Mouse (Mus musculus) cerebellum, adult 18-20 months (tissue): ENCODE measurements around the gene Abcc4.
"Not testable (repeated sequence)": the region's sequence is repeated elsewhere in the genome, so short reads cannot be mapped to it uniquely, and the experiment has no call there.

Experiments
- DNase-seq, 2 experiments: peaks; one replicate each; pipeline ENCODE4 v3.0.0; 2021

Gene Abcc4

GRCm38 (mm10) chr14:118569586-118569985 is 136.4 kb downstream of the Abcc4 start:
- no peak for DNase-seq

GRCm38 (mm10) chr14:118568116-118568673 is 137.8 kb downstream of the Abcc4 start:
- no peak for DNase-seq

- no peak for DNase-seq
Measured at GRCm38 (mm10) chr14:118566809-118567208, 139.2 kb downstream of the Abcc4 start.

GRCm38 (mm10) chr14:118566214-118566688 is 139.8 kb downstream of the Abcc4 start:
- no peak for DNase-seq

- DNase-seq: no peak
Measured at GRCm38 (mm10) chr14:118565696-118566095, 140.3 kb downstream of the Abcc4 start.

- DNase-seq: no peak
Measured at GRCm38 (mm10) chr14:118563570-118563969, 142.4 kb downstream of the Abcc4 start.

GRCm38 (mm10) chr14:118552901-118553475 is 153.0 kb downstream of the Abcc4 start:
- DNase-seq: peak; percentile 32 to 41

- DNase-seq: no peak
Measured at GRCm38 (mm10) chr14:118552390-118552789, 153.6 kb downstream of the Abcc4 start.

- peak in 1 of 2 experiments; percentile 3 for DNase-seq
Measured at GRCm38 (mm10) chr14:118551725-118552285, 154.2 kb downstream of the Abcc4 start.

GRCm38 (mm10) chr14:118551061-118551724 is 154.8 kb downstream of the Abcc4 start:
- no peak for DNase-seq

GRCm38 (mm10) chr14:118544493-118544892 is 161.5 kb downstream of the Abcc4 start:
- DNase-seq: no peak

GRCm38 (mm10) chr14:118542947-118543346 is 163.1 kb downstream of the Abcc4 start:
- DNase-seq: no peak

GRCm38 (mm10) chr14:118531539-118531938 is 174.5 kb downstream of the Abcc4 start:
- DNase-seq: no peak

GRCm38 (mm10) chr14:118514280-118515031 is 191.6 kb downstream of the Abcc4 start:
- no peak for DNase-seq

GRCm38 (mm10) chr14:118511715-118512114 is 194.3 kb downstream of the Abcc4 start:
- DNase-seq: not testable (repeated sequence)

GRCm38 (mm10) chr14:118510793-118511192 is 195.2 kb downstream of the Abcc4 start:
- DNase-seq: no peak

GRCm38 (mm10) chr14:118510216-118510615 is 195.8 kb downstream of the Abcc4 start:
- DNase-seq: no peak

GRCm38 (mm10) chr14:118507829-118508228 is 198.2 kb downstream of the Abcc4 start:
- DNase-seq: no peak

GRCm38 (mm10) chr14:118506591-118507146 is 199.3 kb downstream of the Abcc4 start:
- DNase-seq: no peak

GRCm38 (mm10) chr14:118496767-118497166 is 209.3 kb downstream of the Abcc4 start:
- no peak for DNase-seq

- DNase-seq: no peak
Measured at GRCm38 (mm10) chr14:118495458-118495857, 210.6 kb downstream of the Abcc4 start.

GRCm38 (mm10) chr14:118491708-118492107 is 214.3 kb downstream of the Abcc4 start:
- DNase-seq: no peak

GRCm38 (mm10) chr14:118491300-118491699 is 214.7 kb downstream of the Abcc4 start:
- no peak for DNase-seq
